8 mouse cellular contexts compared by ENCODE assay signal in genomic region chr19:59943322-59943871, GRCm38 (mm10). TPM values are rescaled to one million over a fixed set of nuclear protein-coding genes. Genes with fewer than 3 reads are reported as not detected.
DNase-seq lines count a peak whose midpoint lies in the region; ATAC-seq and TF ChIP-seq lines count a peak whose summit lies in the region.

Gene Rab11fip2 (minus strand): TSS chr19:59943654.

- peak within 1 kb of the TSS; percentile 94 for H3K9ac ChIP-seq in forebrain, embryonic 14.5 days (ENCODE audit: low read length)
- H3K9ac ChIP-seq in liver, postnatal 0 days (replicated peaks) = peak within 1 kb of the TSS; percentile 77
- H3K9ac ChIP-seq in neural tube, embryonic 13.5 days = peak within 1 kb of the TSS; percentile 97

- H3K27ac ChIP-seq in forebrain, embryonic 14.5 days (ENCODE audit: low read depth, low read length) = peak within 1 kb of the TSS; percentile 89
- H3K27ac ChIP-seq in liver, postnatal 0 days (ENCODE audit: low read depth) = peak within 1 kb of the TSS; percentile 95
- H3K27ac ChIP-seq in neural tube, embryonic 13.5 days (replicated peaks) = peak within 1 kb of the TSS; percentile 94

- under 1% methylated on average over 67 of the region's 72 CpGs for WGBS in forebrain, embryonic 14.5 days
- under 1% methylated on average over 65 of the region's 72 CpGs for WGBS in liver, postnatal 0 days (ENCODE audit: insufficient replicate concordance)
- WGBS in neural tube, embryonic 13.5 days = under 1% methylated on average over 60 of the region's 72 CpGs

- no peak for TF ChIP-seq EP300 in liver, postnatal 0 days (IDR thresholded peaks at IDR 0.05; ENCODE audit: low read depth)

- intact Hi-C loops in heart, postnatal 14 days (cut with DNase I) = loop anchor here (5.0 to 10.0 kb wide), 2 partner anchors 129 to 201 kb away; no protein-coding TSS in a partner anchor

- H3K27me3 ChIP-seq in forebrain, embryonic 14.5 days (replicated peaks; ENCODE audit: control insufficient read depth, insufficient read depth, low read length) = no peaks in the 10 kb centered on the region
- H3K27me3 ChIP-seq in liver, postnatal 0 days (ENCODE audit: insufficient read depth, low read length) = no peaks in the 10 kb centered on the region
- no peaks in the 10 kb centered on the region for H3K27me3 ChIP-seq in neural tube, embryonic 13.5 days

- H3K4me1 ChIP-seq in forebrain, embryonic 14.5 days (ENCODE audit: control insufficient read depth, insufficient read depth, low read length) = peaks cover 8% of the 10 kb centered on the region
- peaks cover 9% of the 10 kb centered on the region for H3K4me1 ChIP-seq in liver, postnatal 0 days (ENCODE audit: insufficient read depth)
- H3K4me1 ChIP-seq in neural tube, embryonic 13.5 days (replicated peaks) = peaks cover 31% of the 10 kb centered on the region

- peak; percentile 92 for ATAC-seq in cerebellum, adult (ENCODE audit: insufficient number of reproducible peaks, low FRiP score, low TSS enrichment)
- peak; percentile 97 for ATAC-seq in forebrain, embryonic 14.5 days
- ATAC-seq in liver, postnatal 0 days = peak; percentile 98
- ATAC-seq in neural tube, embryonic 13.5 days (ENCODE audit: low read depth) = peak; percentile 98

- no peaks in the 10 kb centered on the region for H3K9me3 ChIP-seq in forebrain, embryonic 14.5 days (replicated peaks; ENCODE audit: control insufficient read depth, low read length)
- no peaks in the 10 kb centered on the region for H3K9me3 ChIP-seq in liver, postnatal 0 days (ENCODE audit: low read length)
- no peaks in the 10 kb centered on the region for H3K9me3 ChIP-seq in neural tube, embryonic 13.5 days

- H3K36me3 ChIP-seq in forebrain, embryonic 14.5 days (ENCODE audit: control insufficient read depth, insufficient read depth, low read length) = no peaks in the 10 kb centered on the region
- no peaks in the 10 kb centered on the region for H3K36me3 ChIP-seq in liver, postnatal 0 days (replicated peaks; ENCODE audit: insufficient read depth, low read length)
- no peaks in the 10 kb centered on the region for H3K36me3 ChIP-seq in neural tube, embryonic 13.5 days

- no peak for TF ChIP-seq CTCF in liver, postnatal 0 days (IDR thresholded peaks at IDR 0.05; ENCODE audit: low read depth)

- peak; percentile 71 for DNase-seq in ES-CJ7 (ENCODE audit: low read depth, low spot score)
- peak; percentile 90 for DNase-seq in forebrain, embryonic 14.5 days (ENCODE audit: low spot score)
- DNase-seq in heart, postnatal 14 days = peak; percentile 87 to 89
- DNase-seq in layer of hippocampus, adult 11-12 months (ENCODE audit: low spot score) = peak; percentile 85
- DNase-seq in liver, postnatal 0 days = peak; percentile 93
- peak; percentile 64 for DNase-seq in telencephalon, adult 2 months (ENCODE audit: low read depth, low spot score)

- H3K4me3 ChIP-seq in forebrain, embryonic 14.5 days (ENCODE audit: low read depth, low read length) = peak within 1 kb of the TSS; percentile 80
- peak within 1 kb of the TSS; percentile 65 for H3K4me3 ChIP-seq in liver, postnatal 0 days (ENCODE audit: low read depth, low read length)
- peak within 1 kb of the TSS; percentile 79 for H3K4me3 ChIP-seq in neural tube, embryonic 13.5 days

- peak within 1 kb of the TSS; percentile 85 for H3K4me2 ChIP-seq in forebrain, embryonic 14.5 days (ENCODE audit: low read length)
- peak within 1 kb of the TSS; percentile 82 for H3K4me2 ChIP-seq in liver, postnatal 0 days (ENCODE audit: low read depth, low read length)
- peak within 1 kb of the TSS; percentile 59 for H3K4me2 ChIP-seq in neural tube, embryonic 13.5 days

RNA-seq across cellular contexts. Expression of gene Rab11fip2, which starts in this region (rescaled TPM):
- 11.6 and 13.8 TPM in 2 replicates for polyA plus RNA-seq in forebrain, embryonic 14.5 days (2014; fragmentation: Nextera tagmentation; extraction: Ambion mirVana)
- 1 to 10 TPM; 9.0 to 9.2 TPM for total RNA-seq in heart, postnatal 14 days (2021)
- polyA plus RNA-seq in liver, postnatal 0 days (2015; fragmentation: Nextera tagmentation; extraction: Ambion mirVana) = 0.94 and 1.4 TPM in 2 replicates
- polyA plus RNA-seq in neural tube, embryonic 13.5 days (2015; fragmentation: Nextera tagmentation; extraction: Ambion mirVana) = 9.8 and 10.3 TPM in 2 replicates

Comparison
In these comparisons a context has a peak if more than half of its experiments do, and no peak if none do; other contexts are left out.
1. Peak in every context shown above with its lines: DNase-seq, ATAC-seq, H3K4me3 ChIP-seq and H3K27ac ChIP-seq.